Mouse (Mus musculus) limb, embryonic 11.5 days (tissue): Measurements from ENCODE around the gene Ift80. TPM values are rescaled to one million over a fixed set of nuclear protein-coding genes. Genes with fewer than 3 reads are reported as not detected.
A peak's percentile ranks its signal among the peaks of the same experiment; 100 is the strongest.
"Not testable (repeated sequence)": the region's sequence is repeated elsewhere in the genome, so short reads cannot be mapped to it uniquely, and the experiment has no call there.

Experiments
- ATAC-seq: fragments of 200-750 bp; cut with Nextera tagmentation; 2 replicates; pipeline ENCODE4 v1.8.0; 2017; ENCODE audit warnings: low read depth; ENCODE audit not compliant: insufficient number of reproducible peaks, low FRiP score, low TSS enrichment
- DNase-seq: peaks from one replicate; pipeline ENCODE4 v3.0.0-alpha.2; 2015; ENCODE audit warnings: low spot score
- H3K27ac ChIP-seq: fragments of 300-500 bp; sonication (generic); replicated peaks from 2 replicates; pipeline ENCODE4 v1.5.1; 2014; ENCODE audit warnings: low read depth, mild to moderate bottlenecking, low read length
- H3K27me3 ChIP-seq: fragments of 300-500 bp; sonication (generic); 2 replicates; pipeline ENCODE4 v1.6.1; 2014; ENCODE audit warnings: mild to moderate bottlenecking, low read length, mixed read lengths; ENCODE audit not compliant: control insufficient read depth, insufficient read depth
- H3K36me3 ChIP-seq: fragments of 300-500 bp; sonication (generic); 2 replicates; pipeline ENCODE4 v1.6.1; 2014; ENCODE audit warnings: mild to moderate bottlenecking, low read length, moderate library complexity, mixed read lengths; ENCODE audit not compliant: control insufficient read depth, insufficient read depth
- H3K4me1 ChIP-seq: fragments of 300-500 bp; sonication (generic); 2 replicates; pipeline ENCODE4 v1.6.1; 2014; ENCODE audit warnings: low read length, mixed read lengths; ENCODE audit not compliant: control insufficient read depth, insufficient read depth
- H3K4me2 ChIP-seq: fragments of 300-500 bp; sonication (generic); 2 replicates; pipeline ENCODE4 v1.6.1; 2014; ENCODE audit warnings: low read depth, mild to moderate bottlenecking, moderate library complexity; ENCODE audit not compliant: severe bottlenecking
- H3K4me3 ChIP-seq: fragments of 300-500 bp; sonication (generic); 2 replicates; pipeline ENCODE4 v1.5.1; 2014; ENCODE audit warnings: low read depth, low read length
- H3K9ac ChIP-seq: fragments of 300-500 bp; sonication (generic); 2 replicates; pipeline ENCODE4 v1.6.1; 2014; ENCODE audit warnings: mild to moderate bottlenecking, low read length
- H3K9me3 ChIP-seq: fragments of 300-500 bp; sonication (generic); 2 replicates; pipeline ENCODE4 v1.6.1; 2016; ENCODE audit warnings: low read length; ENCODE audit not compliant: control insufficient read depth
- WGBS: fragments of 180-500 bp; shearing (Covaris S2); extraction: QIAGEN DNeasy Blood & Tissue Kit; methylation state at CpG from one replicate; pipeline ENCODE4 v1.1.7; 2014; 5-methylcytosine and 5-hydroxymethylcytosine counted together
- polyA plus RNA-seq: library from polyadenylated mRNA; unstranded; fragments of >200 nt; fragmentation: Nextera tagmentation; extraction: Ambion mirVana; gene quantifications from 2 replicates; pipeline ENCODE4 v1.2.1, GENCODE M21; 2014

Gene Ift80
- polyA plus RNA-seq, 1 experiment from 2014 or later, result 22.1 TPM

GRCm38 (mm10) chr3:69044167-69044591 is 39.8 kb upstream of the Ift80 start:
- H3K4me3 ChIP-seq, result peak overlapping the region; percentile 79
- H3K9me3 ChIP-seq, result no peaks in the 10 kb centered on the region
- H3K4me1 ChIP-seq, result 0 out of 2 replicates have a peak, but pooled peaks cover 7% of the 10 kb centered on the region
- H3K36me3 ChIP-seq, result peaks cover 11% of the 10 kb centered on the region; the same call in 1 of the 2 replicates
- WGBS, result under 1% methylated on average over 29 of the region's 42 CpGs
- H3K9ac ChIP-seq, result peak overlapping the region; percentile 96
- H3K27me3 ChIP-seq, result no peaks in the 10 kb centered on the region
- ATAC-seq (peak; percentile 22), DNase-seq (peak; percentile 78)
- peak overlapping the region; percentile 75 for H3K27ac ChIP-seq
- peak overlapping the region; percentile 47 for H3K4me2 ChIP-seq

- no peak overlapping the region for H3K4me3 ChIP-seq
- ATAC-seq (no peak), DNase-seq (no peak)
- H3K27me3 ChIP-seq, result no peaks in the 10 kb centered on the region
- 0 out of 2 replicates have a peak, but pooled peaks cover 7% of the 10 kb centered on the region for H3K4me1 ChIP-seq
- peak overlapping the region; percentile 27; the same call in 1 of the 2 replicates for H3K4me2 ChIP-seq
- H3K9me3 ChIP-seq, result no peaks in the 10 kb centered on the region
- no peak overlapping the region for H3K9ac ChIP-seq
- WGBS, result 82% methylated on average over 5 of the region's 5 CpGs
- peaks cover 16% of the 10 kb centered on the region; the same call in 1 of the 2 replicates for H3K36me3 ChIP-seq
- H3K27ac ChIP-seq, result no peak overlapping the region
Measured at GRCm38 (mm10) chr3:69041298-69041697, 36.9 kb upstream of the Ift80 start.

DNA sequence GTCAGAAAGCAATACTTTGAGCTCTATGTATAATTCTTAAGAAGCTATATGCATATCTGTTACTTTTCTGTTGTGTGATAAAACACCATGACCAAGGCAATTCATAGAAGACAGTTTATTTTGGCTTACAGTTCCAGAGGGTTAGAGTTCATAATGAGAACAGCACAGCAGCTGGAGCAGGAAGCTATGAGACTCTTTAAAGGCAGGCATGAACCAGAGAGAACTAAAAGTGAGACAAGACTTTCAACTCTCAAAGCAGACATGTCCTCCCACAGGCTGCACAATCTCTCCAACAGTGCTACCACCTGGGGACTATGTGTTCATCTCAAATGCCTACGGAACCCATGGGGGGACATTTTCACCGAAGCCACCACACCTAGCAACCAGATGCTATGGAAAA is 35.7 kb upstream of the Ift80 start:
- Histone ChIP-seq H3K4me2 (no peak overlapping the region), H3K36me3 (peaks cover 16% of the 10 kb centered on the region; the same call in 1 of the 2 replicates), H3K4me1 (0 out of 2 replicates have a peak, but pooled peaks cover 3% of the 10 kb centered on the region), H3K9me3 (no peaks in the 10 kb centered on the region), H3K4me3 (no peak overlapping the region), H3K27ac (no peak overlapping the region), H3K9ac (no peak overlapping the region; the same call in 1 of the 2 replicates), H3K27me3 (no peaks in the 10 kb centered on the region)
- DNase-seq (no peak), ATAC-seq (no peak)
- 97% methylated on average over 2 of the region's 2 CpGs for WGBS

DNA sequence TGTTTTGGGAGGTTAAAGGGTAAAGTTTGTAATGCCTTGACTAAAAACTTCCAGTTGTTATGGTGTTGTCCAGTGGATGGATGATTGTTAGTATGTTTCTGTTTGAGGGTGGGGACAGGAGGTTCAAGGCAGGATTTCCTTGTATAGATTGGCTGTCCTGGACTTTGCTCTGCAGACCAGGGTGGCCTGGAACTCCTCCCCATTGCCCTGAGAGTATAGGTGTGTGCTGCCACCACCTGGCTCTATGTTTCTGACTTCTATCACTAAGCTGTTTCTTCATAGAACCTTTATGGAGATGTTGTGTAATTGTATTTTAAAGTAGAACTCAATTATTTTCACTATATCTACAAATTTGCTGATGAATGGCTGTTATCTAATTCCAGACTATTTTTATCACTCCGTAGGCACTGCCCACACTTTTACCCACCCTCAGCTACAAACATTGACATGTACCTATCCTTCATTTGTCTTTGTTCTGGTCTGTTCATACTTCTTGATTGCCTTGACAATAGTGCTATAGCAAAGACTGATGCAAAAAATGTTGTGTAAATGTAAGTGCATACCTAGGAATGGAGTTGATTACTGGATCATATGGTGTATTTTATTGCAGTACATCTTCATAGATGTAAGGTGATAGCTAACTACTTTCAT is 21.9 kb upstream of the Ift80 start:
- Histone ChIP-seq H3K27me3 (no peaks in the 10 kb centered on the region), H3K4me3 (no peak overlapping the region), H3K4me2 (no peak overlapping the region), H3K9me3 (no peaks in the 10 kb centered on the region), H3K27ac (no peak overlapping the region), H3K9ac (no peak overlapping the region), H3K4me1 (no peaks in the 10 kb centered on the region), H3K36me3 (peaks cover 20% of the 10 kb centered on the region)
- no peak for ATAC-seq
- WGBS, result 89% methylated on average over 1 of the region's 1 CpGs
- DNase-seq, result no peak

DNA sequence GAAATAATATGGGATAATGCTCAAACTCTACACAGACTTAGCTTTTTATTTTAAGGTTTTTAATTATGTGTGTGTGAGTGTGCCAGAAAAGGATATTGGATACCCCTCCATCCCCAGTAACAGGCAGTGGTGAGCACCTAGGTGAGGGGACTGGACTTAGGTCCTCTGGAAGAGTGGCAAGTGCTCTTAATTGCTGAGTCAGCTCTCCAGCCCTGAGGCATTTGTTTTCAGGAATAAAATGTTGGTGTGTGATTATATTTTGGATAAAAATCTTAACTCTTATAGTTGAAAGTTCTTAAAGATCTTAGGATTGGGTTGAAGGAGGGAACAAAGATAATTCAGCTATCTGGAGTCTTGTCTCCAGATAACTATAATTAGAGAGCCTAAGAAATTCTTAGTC is 16.4 kb upstream of the Ift80 start:
- H3K36me3 ChIP-seq, result peaks cover 20% of the 10 kb centered on the region; the same call in 1 of the 2 replicates
- H3K27ac ChIP-seq, result no peak overlapping the region
- H3K9me3 ChIP-seq, result no peaks in the 10 kb centered on the region
- no peaks in the 10 kb centered on the region for H3K27me3 ChIP-seq
- H3K4me2 ChIP-seq, result no peak overlapping the region
- H3K4me1 ChIP-seq, result no peaks in the 10 kb centered on the region
- H3K9ac ChIP-seq, result no peak overlapping the region
- H3K4me3 ChIP-seq, result no peak overlapping the region
- no peak for DNase-seq
- no peak for ATAC-seq

- 94% methylated on average over 2 of the region's 2 CpGs for whole genome bisulfite sequencing
- ATAC-seq, result no peak
- peaks cover 20% of the 10 kb centered on the region; the same call in 1 of the 2 replicates for H3K36me3 ChIP-seq
- H3K27ac ChIP-seq, result no peak overlapping the region
- no peak for DNase-seq
- H3K9me3 ChIP-seq, result no peaks in the 10 kb centered on the region
- no peak overlapping the region for H3K9ac ChIP-seq
- H3K4me1 ChIP-seq, result no peaks in the 10 kb centered on the region
- H3K4me2 ChIP-seq, result no peak overlapping the region
- H3K4me3 ChIP-seq, result no peak overlapping the region
- no peaks in the 10 kb centered on the region for H3K27me3 ChIP-seq
Measured at GRCm38 (mm10) chr3:69020285-69020684, 15.9 kb upstream of the Ift80 start.

DNA sequence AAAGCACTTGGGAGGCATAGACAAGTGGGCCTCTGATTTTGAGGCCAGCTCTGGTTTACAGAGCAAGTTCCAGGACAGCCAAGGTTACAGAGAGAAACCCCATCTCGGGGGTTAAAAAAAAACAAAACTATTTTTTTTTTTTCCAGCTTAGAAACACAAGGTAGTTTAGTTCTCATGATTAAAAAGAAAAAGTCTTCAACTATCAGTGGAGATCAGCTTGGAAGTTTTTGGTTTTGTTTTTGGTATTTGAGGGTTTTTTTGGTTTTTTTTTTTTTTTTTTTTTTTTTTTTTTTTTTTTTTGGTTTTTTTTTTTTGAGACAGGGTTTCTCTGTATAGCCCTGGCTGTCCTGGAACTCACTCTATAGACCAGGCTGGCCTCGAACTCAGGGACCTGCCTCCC is 14.3 kb upstream of the Ift80 start:
- WGBS, result 91% methylated on average over 2 of the region's 2 CpGs
- H3K9me3 ChIP-seq, H3K27me3 ChIP-seq, ATAC-seq, H3K9ac ChIP-seq, H3K4me1 ChIP-seq, DNase-seq, H3K27ac ChIP-seq, H3K4me3 ChIP-seq, H3K4me2 ChIP-seq: not testable (repeated sequence)
- peaks cover 14% of the 10 kb centered on the region; the same call in 1 of the 2 replicates for H3K36me3 ChIP-seq

DNA sequence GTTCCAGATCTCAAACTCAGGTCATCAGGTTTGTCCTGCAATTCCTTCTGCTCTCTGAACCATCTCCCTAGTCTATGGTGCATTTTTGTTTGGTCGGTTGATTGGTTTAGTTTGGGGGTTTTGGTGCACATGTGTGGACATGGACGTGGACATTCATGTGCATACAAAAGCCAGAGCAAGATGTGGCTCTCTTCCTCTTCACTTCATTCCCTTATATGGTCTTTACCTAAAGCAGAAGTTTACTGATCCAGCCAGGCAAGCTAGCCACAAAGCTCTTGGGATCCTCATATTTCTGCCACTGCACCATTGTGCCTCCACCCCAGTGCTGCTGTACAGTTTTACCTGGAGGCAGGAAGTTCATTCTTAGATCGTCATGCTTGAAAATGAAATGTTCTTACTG is 12.8 kb upstream of the Ift80 start:
- DNase-seq (no peak), ATAC-seq (no peak)
- Histone ChIP-seq H3K9me3 (no peaks in the 10 kb centered on the region), H3K4me3 (no peak overlapping the region), H3K27me3 (no peaks in the 10 kb centered on the region), H3K9ac (no peak overlapping the region), H3K27ac (no peak overlapping the region), H3K4me2 (no peak overlapping the region), H3K36me3 (peaks cover 16% of the 10 kb centered on the region; the same call in 1 of the 2 replicates), H3K4me1 (no peaks in the 10 kb centered on the region)
- WGBS, result 95% methylated on average over 3 of the region's 3 CpGs
